Mouse (Mus musculus): ENCODE results near the gene Card19.

The Card19 gene

GRCm38 (mm10) chr13:49194811-49195210, 21.0 kb downstream of the Card19 start:
- DNase-seq (ENCODE audit: low spot score), result no peak

- no peak for DNase-seq (ENCODE audit: low spot score)
Observed at GRCm38 (mm10) chr13:49193650-49194049, 22.2 kb downstream of the Card19 start.

- no peak for DNase-seq (ENCODE audit: low spot score)
Observed at GRCm38 (mm10) chr13:49192156-49192855, 23.5 kb downstream of the Card19 start.

- DNase-seq (ENCODE audit: low spot score), result no peak
Observed at GRCm38 (mm10) chr13:49191673-49192035, 24.2 kb downstream of the Card19 start.

- DNase-seq (ENCODE audit: low spot score), result no peak
Observed at GRCm38 (mm10) chr13:49190876-49191672, 24.8 kb downstream of the Card19 start.

GRCm38 (mm10) chr13:49189970-49190870, 25.6 kb downstream of the Card19 start:
- DNase-seq (ENCODE audit: low spot score), result no peak

GRCm38 (mm10) chr13:49188966-49189360, 26.9 kb downstream of the Card19 start:
- DNase-seq (ENCODE audit: low spot score), result no peak

GRCm38 (mm10) chr13:49188219-49188965, 27.4 kb downstream of the Card19 start:
- no peak for DNase-seq (ENCODE audit: low spot score)

GRCm38 (mm10) chr13:49187288-49188218, 28.3 kb downstream of the Card19 start, which contains the start of gene Ninj1:
TSS of gene Ninj1 (plus strand) at chr13:49187485.
- DNase-seq (ENCODE audit: low spot score), result peak; percentile 64

- DNase-seq (ENCODE audit: low spot score), result no peak
Observed at GRCm38 (mm10) chr13:49186798-49187287, 29.0 kb downstream of the Card19 start.

GRCm38 (mm10) chr13:49183646-49184045, 32.2 kb downstream of the Card19 start:
- no peak for DNase-seq (ENCODE audit: low spot score)

GRCm38 (mm10) chr13:49183161-49183560, 32.7 kb downstream of the Card19 start:
- no peak for DNase-seq (ENCODE audit: low spot score)

GRCm38 (mm10) chr13:49181411-49181984, 34.3 kb downstream of the Card19 start:
- DNase-seq (ENCODE audit: low spot score), result no peak

GRCm38 (mm10) chr13:49180691-49181090, 35.1 kb downstream of the Card19 start:
- DNase-seq (ENCODE audit: low spot score), result no peak

- DNase-seq (ENCODE audit: low spot score), result no peak
Observed at GRCm38 (mm10) chr13:49180274-49180673, 35.6 kb downstream of the Card19 start.

GRCm38 (mm10) chr13:49178839-49179585, 36.8 kb downstream of the Card19 start:
- no peak for DNase-seq (ENCODE audit: low spot score)

- DNase-seq (ENCODE audit: low spot score), result no peak
Observed at GRCm38 (mm10) chr13:49175509-49175908, 40.3 kb downstream of the Card19 start.

- DNase-seq (ENCODE audit: low spot score), result peak; percentile 53
Observed at GRCm38 (mm10) chr13:49172971-49173596, 42.8 kb downstream of the Card19 start.

- no peak for DNase-seq (ENCODE audit: low spot score)
Observed at GRCm38 (mm10) chr13:49172335-49172734, 43.5 kb downstream of the Card19 start.

Measured in spleen, adult 12 weeks (tissue).